Comparison of ENCODE assay signal across 15 mouse cellular contexts in the genomic region with DNA sequence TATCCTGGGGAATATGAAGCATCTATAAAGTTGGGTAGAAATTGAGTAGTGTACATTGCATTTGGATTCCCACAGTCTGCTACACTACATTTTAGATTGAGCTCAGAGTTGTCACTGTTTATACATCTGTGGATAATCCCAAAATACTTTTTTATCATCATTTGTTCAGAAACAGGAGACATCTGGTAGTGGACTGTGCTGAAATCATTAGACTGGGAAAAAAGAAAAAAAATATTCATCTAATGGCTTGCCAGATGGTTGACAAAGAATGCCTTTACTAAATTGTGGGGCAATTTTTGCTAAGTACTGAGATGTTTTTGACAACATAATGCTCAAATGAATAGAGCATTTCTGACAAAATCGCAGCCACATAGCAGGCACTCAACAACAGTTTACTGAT.
"Had no signal": no experiment of that assay in that cellular context is flagged by ENCODE, and none has a peak within 500 bp of the region (broad histone marks: within the 10 kb centered on the region; RNA-seq: fewer than 3 reads in every experiment).

No protein-coding gene starts in this region.

- H3K9me3 ChIP-seq: limb, embryonic 15.5 days; liver, embryonic 13.5 days; megakaryocyte, embryonic 14.5 days; midbrain, embryonic 15.5 days; neural tube, embryonic 12.5 days; stomach, embryonic 15.5 days had no signal

- H3K36me3 ChIP-seq: limb, embryonic 15.5 days; liver, embryonic 13.5 days; midbrain, embryonic 15.5 days; neural tube, embryonic 12.5 days; stomach, embryonic 15.5 days had no signal

- DNase-seq: kidney, adult 8-10 months; kidney, postnatal 25 days; liver, embryonic 13.5 days; liver, postnatal 0 days; right cerebral cortex, postnatal 14 days; thymus, postnatal 36 days had no signal

- H3K4me2 ChIP-seq: limb, embryonic 15.5 days; liver, embryonic 13.5 days; midbrain, embryonic 11.5 days; midbrain, embryonic 15.5 days; neural tube, embryonic 12.5 days; stomach, embryonic 15.5 days had no signal

- ATAC-seq: intestine, embryonic 16.5 days; liver, postnatal 0 days; midbrain, embryonic 15.5 days had no signal

- H3K27ac ChIP-seq: left cerebral cortex, adult 2 months; limb, embryonic 15.5 days; liver, embryonic 13.5 days; macrophage; midbrain, embryonic 15.5 days; neural tube, embryonic 12.5 days; stomach, embryonic 15.5 days had no signal

- H3K4me3 ChIP-seq: left cerebral cortex, adult 2 months; limb, embryonic 15.5 days; liver, embryonic 13.5 days; megakaryocyte, embryonic 14.5 days; midbrain, embryonic 15.5 days; neural tube, embryonic 12.5 days; stomach, embryonic 15.5 days had no signal

- H3K4me1 ChIP-seq: limb, embryonic 15.5 days; liver, embryonic 13.5 days; midbrain, embryonic 15.5 days; neural tube, embryonic 12.5 days; stomach, embryonic 15.5 days had no signal

- H3K27me3 ChIP-seq: limb, embryonic 15.5 days; liver, embryonic 13.5 days; megakaryocyte, embryonic 14.5 days; midbrain, embryonic 15.5 days; neural tube, embryonic 12.5 days; stomach, embryonic 15.5 days had no signal

- H3K9ac ChIP-seq: limb, embryonic 15.5 days; liver, embryonic 13.5 days; liver, postnatal 0 days; midbrain, embryonic 15.5 days; neural tube, embryonic 12.5 days; stomach, embryonic 15.5 days had no signal
